Mouse (Mus musculus) megakaryocyte, embryonic 14.5 days (primary cell): Measurements from ENCODE around the gene Pskh1. TPM values are rescaled to one million over a fixed set of nuclear protein-coding genes. Genes with fewer than 3 reads are reported as not detected.
A peak's percentile ranks its signal among the peaks of the same experiment; 100 is the strongest.

Experiments used
- H3K27me3 ChIP-seq: replicated peaks from 2 replicates; pipeline ENCODE3; 2012; ENCODE audit warnings: inconsistent platforms
- H3K36me3 ChIP-seq: replicated peaks from 2 replicates; pipeline ENCODE3; 2012; ENCODE audit warnings: low read length, inconsistent platforms, mixed read lengths
- H3K4me1 ChIP-seq: 2 replicates; pipeline ENCODE4 v1.6.1; 2012; ENCODE audit warnings: inconsistent platforms
- H3K4me3 ChIP-seq: replicated peaks from 2 replicates; pipeline ENCODE3; 2012; ENCODE audit warnings: moderate library complexity, mild to moderate bottlenecking, inconsistent platforms
- H3K9me3 ChIP-seq: 2 replicates; pipeline ENCODE4 v1.6.1; 2012; ENCODE audit warnings: inconsistent platforms
- FLI1 ChIP-seq: IDR thresholded peaks from 2 replicates; pipeline ENCODE4 v1.6.1; 2012; ENCODE audit warnings: low read length, inconsistent platforms, mixed read lengths
- GATA1 ChIP-seq: IDR thresholded peaks from 3 replicates; pipeline ENCODE4 v1.6.1; 2012; ENCODE audit warnings: mixed read lengths, low read length, inconsistent platforms, borderline replicate concordance
- polyA plus RNA-seq: library from polyadenylated mRNA; stranded (reverse); fragments of >175 nt; gene quantifications from 2 replicates; pipeline ENCODE4 v1.2.3, GENCODE M21; 2012; ENCODE audit warnings: low replicate concordance; ENCODE audit not compliant: insufficient read depth

The Pskh1 gene
- polyA plus RNA-seq, 1 experiment: 11.1 TPM

GRCm38 (mm10) chr8:105951057-105951659, 50.9 kb downstream of the Pskh1 start:
- Histone ChIP-seq H3K9me3 (no peaks in the 10 kb centered on the region), H3K27me3 (no peaks in the 10 kb centered on the region), H3K4me3 (no peak overlapping the region), H3K36me3 (peaks cover 82% of the 10 kb centered on the region), H3K4me1 (peaks cover 22% of the 10 kb centered on the region)
- no peak for TF ChIP-seq GATA1
- no peak for TF ChIP-seq FLI1

- H3K4me3 ChIP-seq: no peak overlapping the region
- H3K9me3 ChIP-seq: no peaks in the 10 kb centered on the region
- peaks cover 54% of the 10 kb centered on the region for H3K36me3 ChIP-seq
- H3K4me1 ChIP-seq: peaks cover 31% of the 10 kb centered on the region
- TF ChIP-seq GATA1 (no peak), FLI1 (no peak)
- peaks cover 19% of the 10 kb centered on the region for H3K27me3 ChIP-seq
Observed at GRCm38 (mm10) chr8:105956556-105956955, 56.3 kb downstream of the Pskh1 start.

- Histone ChIP-seq H3K4me3 (no peak overlapping the region), H3K27me3 (peaks cover 24% of the 10 kb centered on the region), H3K4me1 (peaks cover 39% of the 10 kb centered on the region), H3K36me3 (peaks cover 46% of the 10 kb centered on the region), H3K9me3 (no peaks in the 10 kb centered on the region)
- TF ChIP-seq FLI1: no peak
- no peak for TF ChIP-seq GATA1
Observed at GRCm38 (mm10) chr8:105957813-105958212, 57.6 kb downstream of the Pskh1 start.

GRCm38 (mm10) chr8:105959350-105959749, 59.1 kb downstream of the Pskh1 start:
- no peak overlapping the region for H3K4me3 ChIP-seq
- H3K9me3 ChIP-seq: no peaks in the 10 kb centered on the region
- peaks cover 50% of the 10 kb centered on the region for H3K4me1 ChIP-seq
- peaks cover 36% of the 10 kb centered on the region for H3K36me3 ChIP-seq
- peaks cover 37% of the 10 kb centered on the region for H3K27me3 ChIP-seq
- no peak for TF ChIP-seq GATA1
- no peak for TF ChIP-seq FLI1

- no peaks in the 10 kb centered on the region for H3K9me3 ChIP-seq
- peak overlapping the region; percentile 70 for H3K4me3 ChIP-seq
- TF ChIP-seq FLI1 (no peak), GATA1 (no peak)
- H3K36me3 ChIP-seq: peaks cover 24% of the 10 kb centered on the region
- H3K4me1 ChIP-seq: peaks cover 63% of the 10 kb centered on the region
- H3K27me3 ChIP-seq: peaks cover 51% of the 10 kb centered on the region
Observed at GRCm38 (mm10) chr8:105961101-105961500, 60.9 kb downstream of the Pskh1 start.

- Histone ChIP-seq H3K27me3 (peaks cover 51% of the 10 kb centered on the region), H3K4me3 (peak overlapping the region; percentile 70), H3K36me3 (peaks cover 19% of the 10 kb centered on the region), H3K4me1 (peaks cover 67% of the 10 kb centered on the region), H3K9me3 (no peaks in the 10 kb centered on the region)
- TF ChIP-seq GATA1 (no peak), FLI1 (no peak)
Observed at GRCm38 (mm10) chr8:105961536-105961935, 61.3 kb downstream of the Pskh1 start.

- Histone ChIP-seq H3K27me3 (peaks cover 42% of the 10 kb centered on the region), H3K36me3 (peaks cover 7% of the 10 kb centered on the region), H3K4me3 (peak overlapping the region; percentile 94), H3K9me3 (no peaks in the 10 kb centered on the region), H3K4me1 (peaks cover 70% of the 10 kb centered on the region)
- TF ChIP-seq FLI1 (no peak), GATA1 (no peak)
Observed at GRCm38 (mm10) chr8:105964506-105965265, 64.4 kb downstream of the Pskh1 start.

- Histone ChIP-seq H3K9me3 (no peaks in the 10 kb centered on the region), H3K4me1 (peaks cover 67% of the 10 kb centered on the region), H3K4me3 (peak overlapping the region; percentile 94), H3K27me3 (peaks cover 37% of the 10 kb centered on the region), H3K36me3 (peaks cover 1% of the 10 kb centered on the region)
- TF ChIP-seq GATA1 (no peak), FLI1 (no peak)
Observed at GRCm38 (mm10) chr8:105965266-105965904, 65.1 kb downstream of the Pskh1 start.

GRCm38 (mm10) chr8:105965905-105966341, 65.7 kb downstream of the Pskh1 start, which contains the start of gene Slc12a4:
Gene Slc12a4 (minus strand): TSS chr8:105966097.
- Histone ChIP-seq H3K27me3 (peaks cover 36% of the 10 kb centered on the region), H3K36me3 (no peaks in the 10 kb centered on the region), H3K9me3 (no peaks in the 10 kb centered on the region), H3K4me3 (peak within 1 kb of the TSS; percentile 94), H3K4me1 (peaks cover 61% of the 10 kb centered on the region)
- no peak for TF ChIP-seq FLI1
- no peak for TF ChIP-seq GATA1

- peaks cover 32% of the 10 kb centered on the region for H3K27me3 ChIP-seq
- no peaks in the 10 kb centered on the region for H3K36me3 ChIP-seq
- TF ChIP-seq FLI1 (no peak), GATA1 (no peak)
- H3K4me3 ChIP-seq: peak overlapping the region; percentile 94
- no peaks in the 10 kb centered on the region for H3K9me3 ChIP-seq
- peaks cover 53% of the 10 kb centered on the region for H3K4me1 ChIP-seq
Observed at GRCm38 (mm10) chr8:105966692-105967311, 66.6 kb downstream of the Pskh1 start.
